10 mouse cellular contexts compared by ENCODE assay signal in the genomic region with DNA sequence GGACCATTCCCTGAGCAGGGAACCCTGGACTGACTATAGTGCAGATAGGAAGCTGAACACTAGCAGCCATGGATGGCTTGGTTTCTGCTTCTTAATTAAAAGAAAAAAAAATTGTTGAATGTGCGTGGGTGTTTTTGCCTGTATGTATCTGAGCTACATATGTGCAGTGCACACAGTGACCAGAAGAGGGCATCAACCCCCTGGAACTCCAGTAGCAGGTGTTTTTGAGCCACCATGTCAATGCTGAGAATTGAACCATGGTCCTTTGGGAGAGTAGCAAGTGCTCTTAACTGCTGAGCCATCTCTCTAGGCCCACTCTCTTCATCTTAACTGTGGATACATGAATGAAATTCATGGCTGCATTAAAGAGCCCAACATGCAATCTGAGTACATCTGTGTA.
DNase-seq lines count a peak whose midpoint lies in the region; ATAC-seq and TF ChIP-seq lines count a peak whose summit lies in the region.
"Had no signal": no experiment of that assay in that cellular context is flagged by ENCODE, and none has a peak within 500 bp of the region (broad histone marks: within the 10 kb centered on the region; RNA-seq: fewer than 3 reads in every experiment).

No protein-coding gene starts in this region.

- no peak for TF ChIP-seq EP300 in stomach, postnatal 0 days (optimal IDR thresholded peaks at IDR 0.05)

- DNase-seq in left cerebral cortex, adult 2 months (ENCODE audit: extremely low spot score in 1 of 2, low spot score in 2 of 2): no peak
- no peak for DNase-seq in left cerebral cortex, adult 8-10 months (ENCODE audit: low spot score in 2 of 2)
- peak; percentile 11 for DNase-seq in ES-E14 (ENCODE audit: low read depth, low spot score)
- DNase-seq in c-Kit-positive CD71-positive TER-119-positive erythroid progenitor cells, embryonic 14.5 days (ENCODE audit: low spot score): peak; percentile 4
- no peak for DNase-seq in stomach, postnatal 0 days (ENCODE audit: low spot score)
- DNase-seq in yolk sac, embryonic 10.5 days (ENCODE audit: low spot score): no peak
- DNase-seq: right cerebral cortex, adult 18-20 months had no signal

- no peak overlapping the region for H3K9ac ChIP-seq in ES-E14 (ENCODE audit: insufficient read depth, low read depth, low read length, poor library complexity, severe bottlenecking)
- no peak overlapping the region for H3K9ac ChIP-seq in stomach, postnatal 0 days (ENCODE audit: low read length)
- H3K9ac ChIP-seq: forebrain, embryonic 13.5 days had no signal

- H3K4me1 ChIP-seq in ES-E14 (ENCODE audit: control insufficient read depth in 2 of 2, insufficient read depth in 2 of 2, low read length in 2 of 2, poor library complexity in 1 of 2): no peaks in the 10 kb centered on the region
- H3K4me1 ChIP-seq in stomach, postnatal 0 days (replicated peaks; ENCODE audit: control insufficient read depth, insufficient read depth): no peaks in the 10 kb centered on the region
- H3K4me1 ChIP-seq: forebrain, embryonic 13.5 days; megakaryocyte, embryonic 14.5 days had no signal

- in situ Hi-C loops in ES-E14 (cut with MboI; ENCODE audit: low sequenced_read_pairs in 2 of 2, unreplicated experiment in 2 of 2): no loop called here

- no peaks in the 10 kb centered on the region for H3K9me3 ChIP-seq in ES-E14 (ENCODE audit: control insufficient read depth, insufficient read depth, low read depth, low read length)
- H3K9me3 ChIP-seq in stomach, postnatal 0 days (ENCODE audit: control insufficient read depth, low read length): no peaks in the 10 kb centered on the region
- H3K9me3 ChIP-seq: forebrain, embryonic 13.5 days had no signal

- H3K27ac ChIP-seq in left cerebral cortex, adult 2 months: no peak overlapping the region
- H3K27ac ChIP-seq in ES-E14 (ENCODE audit: insufficient read depth, low read depth, low read length, poor library complexity, severe bottlenecking): no peak overlapping the region
- no peak overlapping the region for H3K27ac ChIP-seq in stomach, postnatal 0 days (replicated peaks)
- H3K27ac ChIP-seq: forebrain, embryonic 13.5 days had no signal

- no peaks in the 10 kb centered on the region for H3K36me3 ChIP-seq in ES-E14 (ENCODE audit: control insufficient read depth, insufficient read depth, low read length, poor library complexity, severe bottlenecking)
- H3K36me3 ChIP-seq in stomach, postnatal 0 days (ENCODE audit: control insufficient read depth, insufficient read depth, low read length): no peaks in the 10 kb centered on the region

- intact Hi-C loops in left cerebral cortex, adult 2 months (cut with DNase I): no loop called here

- peak; percentile 32 for TF ChIP-seq CTCF in left cerebral cortex, adult 2 months (IDR thresholded peaks at IDR 0.05)
- TF ChIP-seq CTCF in stomach, postnatal 0 days (IDR thresholded peaks at IDR 0.05; ENCODE audit: low read depth): peak; percentile 48

- ATAC-seq in stomach, postnatal 0 days (ENCODE audit: low FRiP score, low TSS enrichment): no peak
- ATAC-seq in frontal cortex, adult (ENCODE audit: low TSS enrichment): no peak
- ATAC-seq: forebrain, embryonic 13.5 days had no signal

- WGBS in stomach, postnatal 0 days: 76% methylated on average over 1 of the region's 1 CpGs

- H3K27me3 ChIP-seq in stomach, postnatal 0 days (ENCODE audit: control insufficient read depth, insufficient read depth, low read length): no peaks in the 10 kb centered on the region
- H3K27me3 ChIP-seq: forebrain, embryonic 13.5 days; megakaryocyte, embryonic 14.5 days had no signal

- H3K4me2 ChIP-seq in stomach, postnatal 0 days (replicated peaks; ENCODE audit: low read depth): no peak overlapping the region
- H3K4me2 ChIP-seq: forebrain, embryonic 13.5 days had no signal

- no peak overlapping the region for H3K4me3 ChIP-seq in left cerebral cortex, adult 2 months
- no peak overlapping the region for H3K4me3 ChIP-seq in ES-E14 (ENCODE audit: insufficient read depth in 1 of 2, low read depth in 1 of 2, low read length in 2 of 2, poor library complexity in 1 of 2, severe bottlenecking in 1 of 2)
- H3K4me3 ChIP-seq in stomach, postnatal 0 days (ENCODE audit: low read depth, low read length): no peak overlapping the region
- H3K4me3 ChIP-seq: forebrain, embryonic 13.5 days; megakaryocyte, embryonic 14.5 days had no signal

TF ChIP-seq in ES-E14, 5 proteins besides CTCF, POLR2A, EP300 and RAD21:
- TF ChIP-seq ZC3H11A (IDR thresholded peaks at IDR 0.05; ENCODE audit: borderline replicate concordance, low read depth, low read length) (peak; percentile 82), CHD2 (IDR thresholded peaks at IDR 0.05; ENCODE audit: low read depth, low read length) (no peak), MAFK (IDR thresholded peaks at IDR 0.05; ENCODE audit: insufficient read depth, low read depth, low read length) (no peak)

Comparison
In these comparisons a context has a peak if more than half of its experiments do, and no peak if none do; other contexts are left out.
1. DNase-seq: peak in ES-E14 (single experiment) and c-Kit-positive CD71-positive TER-119-positive erythroid progenitor cells, embryonic 14.5 days (single experiment); none in left cerebral cortex, adult 2 months (0 of 2), left cerebral cortex, adult 8-10 months (0 of 2), stomach, postnatal 0 days (single experiment) and yolk sac, embryonic 10.5 days (single experiment).